Mouse (Mus musculus) lung, postnatal 0 days (tissue): ENCODE measurements at regions not wholly inside any gene's neighbourhood (a gene's known extent, or its start where the extent isn't known, plus 50 kb on each side); places are given as distances from the start of the nearest gene placed in this dataset.

Source experiments
- ATAC-seq: fragments of 200-750 bp; cut with Nextera tagmentation; 2 replicates; pipeline ENCODE4 v1.8.0; 2017; ENCODE audit warnings: moderate library complexity
- DNase-seq: peaks from one replicate; pipeline ENCODE4 v3.0.0-alpha.2; 2016; ENCODE audit warnings: low spot score
- H3K27ac ChIP-seq: fragments of 300-500 bp; sonication (generic); 2 replicates; pipeline ENCODE4 v1.5.1; 2014; ENCODE audit warnings: antibody characterized with exemption, mild to moderate bottlenecking, low read length, mixed read lengths
- H3K27me3 ChIP-seq: fragments of 300-500 bp; sonication (generic); replicated peaks from 2 replicates; pipeline ENCODE4 v1.6.1; 2014; ENCODE audit warnings: low read length, mixed read lengths; ENCODE audit not compliant: insufficient read depth
- H3K36me3 ChIP-seq: fragments of 300-500 bp; sonication (generic); 2 replicates; pipeline ENCODE4 v1.6.1; 2014; ENCODE audit warnings: low read length, mixed read lengths; ENCODE audit not compliant: insufficient read depth
- H3K4me1 ChIP-seq: fragments of 300-500 bp; sonication (generic); 2 replicates; pipeline ENCODE4 v1.6.1; 2014; ENCODE audit warnings: antibody characterized with exemption, low read depth, low read length, mixed read lengths; ENCODE audit not compliant: insufficient read depth
- H3K4me2 ChIP-seq: fragments of 300-500 bp; sonication (generic); replicated peaks from 2 replicates; pipeline ENCODE4 v1.6.1; 2014; ENCODE audit warnings: low read depth, mild to moderate bottlenecking, low read length, moderate library complexity, mixed read lengths
- H3K4me3 ChIP-seq: fragments of 300-500 bp; sonication (generic); 2 replicates; pipeline ENCODE4 v1.5.1; 2014; ENCODE audit warnings: low read depth, low read length
- H3K9ac ChIP-seq: fragments of 300-500 bp; sonication (generic); replicated peaks from 2 replicates; pipeline ENCODE4 v1.6.1; 2014; ENCODE audit warnings: low read depth, mild to moderate bottlenecking
- H3K9me3 ChIP-seq: fragments of 300-500 bp; sonication (generic); 2 replicates; pipeline ENCODE4 v1.6.1; 2016; ENCODE audit warnings: low read length, mixed read lengths
- CTCF ChIP-seq: IDR thresholded peaks from 2 replicates; pipeline ENCODE4 v1.5.1; 2016; ENCODE audit warnings: antibody characterized with exemption, mild to moderate bottlenecking
- EP300 ChIP-seq: IDR thresholded peaks from 2 replicates; pipeline ENCODE4 v1.6.1; 2016; ENCODE audit warnings: antibody characterized with exemption, mild to moderate bottlenecking, control low read depth
- WGBS: fragments of 180-500 bp; shearing (Covaris S2); extraction: QIAGEN DNeasy Blood & Tissue Kit; methylation state at CpG from one replicate; pipeline ENCODE4 v1.1.7; 2014; 5-methylcytosine and 5-hydroxymethylcytosine counted together

DNA sequence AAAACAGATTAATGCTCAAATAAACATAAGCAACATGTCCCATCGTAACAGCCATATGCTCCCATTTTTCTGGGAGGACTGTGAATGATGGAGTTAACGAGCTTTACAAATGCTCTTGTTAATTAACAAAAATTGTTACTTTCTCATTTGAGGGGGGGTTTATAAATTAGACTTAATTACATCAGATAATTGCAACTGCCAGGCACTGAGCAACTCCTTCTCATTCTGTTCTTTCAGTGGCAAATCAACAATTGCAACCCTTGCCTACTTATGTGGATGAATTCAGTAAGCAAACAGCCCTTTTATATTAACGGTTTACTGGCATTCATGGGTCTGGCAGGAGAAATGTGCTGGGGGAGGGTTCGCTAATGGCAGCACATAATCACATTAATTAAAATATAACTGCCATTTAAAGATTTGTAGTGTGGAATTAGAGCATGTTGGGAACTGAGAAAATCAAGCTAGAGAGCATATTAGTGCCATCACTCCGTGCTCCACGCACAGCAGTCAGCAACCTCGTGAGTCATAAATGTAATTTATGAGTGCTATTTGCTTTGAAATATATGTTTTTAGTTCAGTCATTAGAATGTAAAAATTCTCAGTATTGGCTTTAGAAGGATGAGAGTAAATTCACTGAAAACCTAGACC is 266.9 kb upstream of the 1700008P02Rik start:
- Histone ChIP-seq H3K4me1 (no peaks in the 10 kb centered on the region), H3K9me3 (no peaks in the 10 kb centered on the region), H3K27ac (no peak overlapping the region), H3K4me2 (no peak overlapping the region), H3K4me3 (no peak overlapping the region), H3K36me3 (no peaks in the 10 kb centered on the region), H3K9ac (no peak overlapping the region), H3K27me3 (no peaks in the 10 kb centered on the region)
- no peak for TF ChIP-seq EP300
- TF ChIP-seq CTCF = no peak
- DNase-seq (no peak), ATAC-seq (no peak)
- WGBS = 72% methylated on average over 7 of the region's 7 CpGs

DNA sequence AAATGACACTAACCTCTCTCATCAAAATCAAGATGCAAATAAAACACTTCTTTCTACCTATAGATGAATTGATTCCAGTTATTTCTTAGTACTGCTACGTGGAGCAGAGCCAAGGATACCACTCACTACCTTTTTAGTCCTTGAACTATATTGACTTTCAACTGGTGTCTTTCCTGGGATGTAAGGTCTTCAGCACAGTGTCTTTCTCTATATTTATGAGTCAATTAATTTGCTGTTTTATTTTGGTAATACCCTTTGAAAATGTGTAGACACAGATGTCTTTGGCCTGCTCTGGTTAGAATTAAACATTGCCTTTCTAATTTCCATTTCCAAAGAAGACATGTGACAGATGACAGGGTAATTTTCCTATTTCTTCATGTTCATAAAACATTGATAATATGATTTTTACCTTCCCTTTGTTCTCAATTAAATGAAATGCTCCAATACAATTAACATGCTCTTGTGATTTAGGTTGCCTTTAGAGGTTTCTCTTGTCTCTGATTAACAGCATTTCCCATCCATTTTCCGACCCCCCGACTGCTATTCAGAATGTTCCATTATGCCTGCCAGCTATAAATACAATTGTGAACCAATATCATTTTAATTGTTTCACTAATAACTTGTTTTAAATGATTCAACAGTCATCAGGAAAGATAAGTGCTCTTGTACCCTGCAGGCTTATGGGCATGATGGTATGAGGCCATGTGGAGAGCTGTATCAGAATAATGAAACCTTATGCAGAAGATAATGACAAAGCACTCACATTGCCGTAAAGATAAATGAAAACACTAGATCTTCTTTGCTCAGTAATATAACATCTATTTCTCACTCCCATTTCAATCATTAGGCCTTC is 266.2 kb upstream of the 1700008P02Rik start:
- WGBS = 77% methylated on average over 4 of the region's 4 CpGs

DNA sequence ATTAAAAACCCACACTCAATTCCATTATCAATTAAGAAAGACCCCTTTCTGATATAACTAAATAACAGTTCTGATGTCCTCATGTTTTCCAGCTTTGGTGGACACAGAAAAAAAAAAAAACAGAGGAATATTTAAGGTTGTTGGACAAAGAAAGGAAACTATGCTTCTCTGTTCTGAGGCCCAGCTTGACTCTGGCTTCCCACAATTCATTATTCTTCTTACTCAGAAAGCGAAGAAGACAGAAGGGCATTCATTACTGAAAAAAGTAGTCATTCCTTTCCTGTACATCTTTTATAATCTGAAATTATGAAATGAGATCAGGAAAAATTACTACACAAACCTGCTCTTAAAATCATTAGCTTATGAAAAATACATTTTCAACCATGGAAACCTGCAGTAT is 263.2 kb upstream of the 1700008P02Rik start:
- Histone ChIP-seq H3K27me3 (no peaks in the 10 kb centered on the region), H3K4me3 (no peak overlapping the region), H3K9ac (no peak overlapping the region), H3K9me3 (no peaks in the 10 kb centered on the region), H3K27ac (no peak overlapping the region), H3K4me1 (no peaks in the 10 kb centered on the region), H3K4me2 (no peak overlapping the region), H3K36me3 (no peaks in the 10 kb centered on the region)
- 79% methylated on average over 1 of the region's 1 CpGs for WGBS
- ATAC-seq (no peak), DNase-seq (no peak)
- TF ChIP-seq EP300 (no peak), CTCF (no peak)

More for the DNA sequence above, 266.2 kb upstream of the 1700008P02Rik start:
- no peaks in the 10 kb centered on the region for H3K27me3 ChIP-seq
- H3K27ac ChIP-seq = no peak overlapping the region
- DNase-seq (no peak), ATAC-seq (no peak)
- H3K4me2 ChIP-seq = no peak overlapping the region
- H3K9ac ChIP-seq = no peak overlapping the region
- TF ChIP-seq CTCF (no peak), EP300 (no peak)
- no peaks in the 10 kb centered on the region for H3K9me3 ChIP-seq
- no peaks in the 10 kb centered on the region for H3K4me1 ChIP-seq
- H3K36me3 ChIP-seq = no peaks in the 10 kb centered on the region
- H3K4me3 ChIP-seq = no peak overlapping the region

DNA sequence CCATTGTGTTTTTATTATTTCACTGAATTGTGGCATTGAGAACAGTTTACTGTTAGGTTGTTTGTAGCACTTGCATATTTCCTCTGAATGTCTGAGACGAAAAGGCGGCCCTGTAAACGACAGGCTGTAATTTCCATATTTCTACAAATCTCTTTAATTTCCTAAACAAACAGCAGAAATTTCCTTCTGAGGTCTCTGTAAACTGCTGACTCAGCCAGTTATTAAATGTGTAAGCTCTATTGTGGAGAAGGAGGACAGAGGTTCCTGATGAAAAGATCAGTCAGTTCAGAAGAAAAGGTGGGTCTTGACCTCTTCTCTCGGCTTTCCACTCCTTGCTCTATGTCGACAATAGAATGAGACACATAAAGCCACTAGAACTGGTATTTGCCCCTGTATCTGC is 256.0 kb upstream of the 1700008P02Rik start:
- no peak for ATAC-seq
- WGBS = 83% methylated on average over 5 of the region's 5 CpGs
- no peak overlapping the region for H3K9ac ChIP-seq
- H3K4me2 ChIP-seq = no peak overlapping the region
- no peaks in the 10 kb centered on the region for H3K36me3 ChIP-seq
- H3K9me3 ChIP-seq = no peaks in the 10 kb centered on the region
- H3K27me3 ChIP-seq = no peaks in the 10 kb centered on the region
- no peak for TF ChIP-seq CTCF
- no peak for TF ChIP-seq EP300
- DNase-seq = no peak
- H3K4me3 ChIP-seq = no peak overlapping the region
- H3K27ac ChIP-seq = no peak overlapping the region
- no peaks in the 10 kb centered on the region for H3K4me1 ChIP-seq

DNA sequence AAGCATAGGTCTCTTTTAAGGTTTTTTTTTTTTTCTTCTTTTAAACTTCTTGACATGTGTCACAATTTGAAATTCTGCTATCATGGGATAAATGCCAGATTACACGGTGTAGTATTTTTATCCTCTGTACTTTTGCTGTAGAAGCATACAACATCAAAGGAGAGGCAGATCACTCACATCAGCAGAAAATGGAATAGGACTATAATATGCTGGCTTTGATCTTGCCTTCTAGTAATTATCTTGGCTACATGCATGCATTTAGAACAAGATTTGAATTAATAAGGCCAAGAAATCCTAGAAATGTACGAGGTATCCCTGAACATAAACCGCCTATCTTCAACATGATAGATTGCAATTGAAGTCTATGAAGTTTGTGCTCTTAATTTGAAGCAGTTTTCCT is 251.9 kb upstream of the 1700008P02Rik start:
- ATAC-seq = no peak
- H3K36me3 ChIP-seq = no peaks in the 10 kb centered on the region
- H3K4me3 ChIP-seq = no peak overlapping the region
- no peak overlapping the region for H3K27ac ChIP-seq
- TF ChIP-seq CTCF (no peak), EP300 (no peak)
- DNase-seq = no peak
- no peaks in the 10 kb centered on the region for H3K27me3 ChIP-seq
- H3K4me1 ChIP-seq = no peaks in the 10 kb centered on the region
- no peaks in the 10 kb centered on the region for H3K9me3 ChIP-seq
- 62% methylated on average over 3 of the region's 3 CpGs for WGBS
- H3K4me2 ChIP-seq = no peak overlapping the region
- no peak overlapping the region for H3K9ac ChIP-seq

DNA sequence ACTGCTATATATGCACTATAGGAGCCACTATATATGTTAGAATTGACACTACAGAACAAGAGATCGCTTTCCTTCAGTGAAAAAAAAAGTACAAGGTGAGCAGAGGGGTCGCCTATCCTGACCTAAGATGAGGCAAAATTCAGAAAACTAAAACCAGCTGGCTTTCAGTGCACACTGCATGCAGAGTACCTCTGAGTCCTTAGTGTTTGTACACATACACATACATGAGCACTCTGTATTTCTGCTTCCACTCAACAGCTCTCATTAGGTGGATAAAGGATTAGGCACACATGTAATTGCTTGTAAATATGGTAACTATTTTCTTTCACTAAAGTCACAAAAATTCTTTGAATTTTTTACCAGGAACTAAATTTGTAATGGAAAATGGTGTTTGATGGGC is 251.5 kb upstream of the 1700008P02Rik start:
- no peaks in the 10 kb centered on the region for H3K4me1 ChIP-seq
- H3K9me3 ChIP-seq = no peaks in the 10 kb centered on the region
- 63% methylated on average over 2 of the region's 2 CpGs for WGBS
- H3K27ac ChIP-seq = no peak overlapping the region
- TF ChIP-seq EP300 = no peak
- no peak for TF ChIP-seq CTCF
- no peaks in the 10 kb centered on the region for H3K27me3 ChIP-seq
- no peak overlapping the region for H3K4me3 ChIP-seq
- H3K36me3 ChIP-seq = no peaks in the 10 kb centered on the region
- ATAC-seq = no peak
- H3K9ac ChIP-seq = no peak overlapping the region
- no peak for DNase-seq
- H3K4me2 ChIP-seq = no peak overlapping the region
